Mouse (Mus musculus): ENCODE measurements around the gene Rint1. TPM values are rescaled to one million over a fixed set of nuclear protein-coding genes. Genes with fewer than 3 reads are reported as not detected.

The Rint1 gene
- polyA plus RNA-seq, 1 experiment from 2014 or later = 31.1 TPM

DNA sequence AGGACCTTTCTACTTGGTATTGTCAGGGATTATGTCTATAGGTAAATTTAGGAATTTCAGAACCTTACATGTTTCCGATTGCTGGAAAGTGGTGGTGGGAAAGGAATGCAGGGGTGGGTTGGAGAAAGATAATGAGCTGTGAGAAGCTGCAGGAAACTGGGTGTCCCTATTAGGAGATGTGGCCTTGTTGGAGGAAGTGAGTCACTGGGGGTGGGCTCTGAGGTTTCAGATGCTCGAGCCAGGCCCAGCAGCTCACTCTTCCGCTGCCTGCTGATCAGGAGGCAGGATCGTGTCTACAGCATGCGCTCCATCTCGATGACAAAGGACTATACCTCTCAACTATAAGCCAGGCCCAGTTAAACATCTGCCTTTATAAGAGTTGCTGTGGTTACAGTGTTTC is 13.3 kb upstream of the Rint1 start:
- DNase-seq (ENCODE audit: low spot score) (no peak), ATAC-seq (replicated peaks; ENCODE audit: low FRiP score, low TSS enrichment, low read depth) (no peak)
- Histone ChIP-seq H3K36me3 (ENCODE audit: control insufficient read depth, insufficient read depth, low read length) (peaks cover 40% of the 10 kb centered on the region), H3K27ac (ENCODE audit: low read depth) (no peak overlapping the region), H3K27me3 (replicated peaks; ENCODE audit: control insufficient read depth, insufficient read depth, low read length) (no peaks in the 10 kb centered on the region), H3K4me1 (replicated peaks; ENCODE audit: control insufficient read depth, insufficient read depth, low read length) (no peaks in the 10 kb centered on the region), H3K4me2 (ENCODE audit: low read length) (no peak overlapping the region), H3K9me3 (ENCODE audit: control insufficient read depth, low read length) (no peaks in the 10 kb centered on the region), H3K4me3 (ENCODE audit: low read depth, low read length) (no peak overlapping the region), H3K9ac (ENCODE audit: low read length) (no peak overlapping the region)
- 82% methylated on average over 6 of the region's 6 CpGs for WGBS

DNA sequence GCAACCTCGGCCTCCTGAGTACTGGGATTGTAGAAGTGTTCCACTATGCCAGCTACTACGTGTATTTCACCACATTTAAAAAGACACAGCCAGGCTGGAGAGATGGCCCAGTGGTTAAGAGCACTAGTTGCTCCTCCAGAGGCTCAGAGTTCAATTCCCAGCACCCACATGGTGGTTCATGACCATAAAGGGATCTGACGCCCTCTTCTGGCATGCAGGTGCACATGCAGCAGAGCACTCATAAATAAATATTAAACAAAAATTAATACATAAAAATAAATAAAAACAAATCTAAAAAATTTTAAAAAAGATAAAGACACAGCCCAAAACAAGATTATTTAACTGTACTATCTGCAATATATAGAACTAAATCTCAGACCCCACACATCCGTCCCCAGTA is 7.0 kb upstream of the Rint1 start:
- no peak overlapping the region for H3K4me2 ChIP-seq (ENCODE audit: low read length)
- no peaks in the 10 kb centered on the region for H3K9me3 ChIP-seq (ENCODE audit: control insufficient read depth, low read length)
- no peak for DNase-seq (ENCODE audit: low spot score)

DNA sequence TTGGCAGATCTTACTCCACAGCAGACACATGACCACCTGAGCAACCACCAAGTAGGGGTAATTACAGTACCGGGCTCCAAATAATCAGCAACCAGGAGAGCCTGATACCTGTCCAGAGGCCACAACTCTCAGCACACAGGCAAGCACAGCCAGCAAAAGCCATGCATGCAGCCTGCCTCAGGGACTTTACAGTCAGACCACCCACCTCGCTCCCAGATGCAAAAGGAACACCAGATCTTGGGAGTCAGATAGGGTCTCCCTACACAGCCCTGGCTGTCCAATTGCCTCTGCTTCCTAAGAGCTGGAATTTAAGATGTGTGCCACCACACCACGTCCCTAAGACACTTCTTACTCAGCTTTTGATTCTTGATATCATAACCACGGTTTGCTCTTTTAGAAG is 6.3 kb upstream of the Rint1 start:
- Histone ChIP-seq H3K9ac (ENCODE audit: low read length) (no peak overlapping the region), H3K4me3 (ENCODE audit: low read depth, low read length) (no peak overlapping the region), H3K36me3 (ENCODE audit: control insufficient read depth, insufficient read depth, low read length) (peaks cover 6% of the 10 kb centered on the region), H3K9me3 (ENCODE audit: control insufficient read depth, low read length) (no peaks in the 10 kb centered on the region), H3K4me2 (ENCODE audit: low read length) (no peak overlapping the region), H3K27ac (ENCODE audit: low read depth) (no peak overlapping the region), H3K4me1 (replicated peaks; ENCODE audit: control insufficient read depth, insufficient read depth, low read length) (peaks cover 19% of the 10 kb centered on the region), H3K27me3 (replicated peaks; ENCODE audit: control insufficient read depth, insufficient read depth, low read length) (no peaks in the 10 kb centered on the region)
- DNase-seq (ENCODE audit: low spot score) (no peak), ATAC-seq (replicated peaks; ENCODE audit: low FRiP score, low TSS enrichment, low read depth) (no peak)
- 64% methylated on average over 4 of the region's 4 CpGs for WGBS

More for the DNA sequence above, 7.0 kb upstream of the Rint1 start:
- no peak for ATAC-seq (replicated peaks; ENCODE audit: low FRiP score, low TSS enrichment, low read depth)
- no peak overlapping the region for H3K4me3 ChIP-seq (ENCODE audit: low read depth, low read length)
- H3K36me3 ChIP-seq (ENCODE audit: control insufficient read depth, insufficient read depth, low read length) = peaks cover 12% of the 10 kb centered on the region
- no peak overlapping the region for H3K9ac ChIP-seq (ENCODE audit: low read length)
- H3K27me3 ChIP-seq (replicated peaks; ENCODE audit: control insufficient read depth, insufficient read depth, low read length) = no peaks in the 10 kb centered on the region
- peaks cover 19% of the 10 kb centered on the region for H3K4me1 ChIP-seq (replicated peaks; ENCODE audit: control insufficient read depth, insufficient read depth, low read length)
- no peak overlapping the region for H3K27ac ChIP-seq (ENCODE audit: low read depth)
- 88% methylated on average over 4 of the region's 4 CpGs for WGBS

DNA sequence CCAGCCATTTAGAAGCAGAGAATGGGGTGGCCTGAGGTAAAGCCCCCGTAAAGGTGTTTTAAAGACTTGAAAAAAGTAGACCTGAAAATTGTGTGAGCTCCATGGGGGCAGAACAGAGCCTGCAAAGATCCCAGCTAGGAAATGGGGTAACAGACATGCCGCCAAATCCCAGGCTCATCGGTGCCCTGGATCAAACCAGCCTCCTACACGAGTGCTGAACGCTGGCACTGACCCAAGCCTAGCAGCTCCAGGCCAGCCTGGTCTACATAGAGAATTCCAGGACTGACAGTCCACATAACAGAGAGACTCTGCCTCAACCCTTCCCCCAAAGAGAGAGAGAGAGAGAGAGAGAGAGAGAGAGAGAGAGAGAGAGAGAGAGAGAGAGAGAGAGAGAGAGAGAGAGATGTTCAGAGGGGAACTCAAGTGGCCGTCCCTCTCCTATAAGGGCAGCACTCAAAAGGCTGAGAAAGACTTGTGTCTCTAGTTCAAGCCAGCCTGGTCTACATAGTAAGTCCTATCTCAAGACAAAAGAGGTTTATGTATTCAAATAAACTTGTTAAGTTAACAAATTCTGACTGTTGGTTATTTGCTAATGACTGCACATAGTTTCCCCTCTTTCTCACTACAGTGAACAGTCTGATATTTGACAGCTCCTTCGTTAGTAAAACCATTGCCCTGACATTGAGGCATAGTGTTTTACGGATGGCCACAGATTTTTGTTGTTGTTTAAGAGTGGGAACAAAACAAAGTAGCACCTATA is 5.3 kb upstream of the Rint1 start:
- Histone ChIP-seq H3K4me1 (replicated peaks; ENCODE audit: control insufficient read depth, insufficient read depth, low read length) (peaks cover 19% of the 10 kb centered on the region), H3K27ac (ENCODE audit: low read depth) (no peak overlapping the region), H3K4me3 (ENCODE audit: low read depth, low read length) (peak overlapping the region; percentile 92), H3K4me2 (ENCODE audit: low read length) (peak overlapping the region; percentile 68), H3K27me3 (replicated peaks; ENCODE audit: control insufficient read depth, insufficient read depth, low read length) (no peaks in the 10 kb centered on the region), H3K9ac (ENCODE audit: low read length) (peak overlapping the region; percentile 82), H3K36me3 (ENCODE audit: control insufficient read depth, insufficient read depth, low read length) (no peaks in the 10 kb centered on the region; the same call in 1 of the 2 replicates), H3K9me3 (ENCODE audit: control insufficient read depth, low read length) (no peaks in the 10 kb centered on the region)
- WGBS = 40% methylated on average over 8 of the region's 8 CpGs
- no peak for ATAC-seq (replicated peaks; ENCODE audit: low FRiP score, low TSS enrichment, low read depth)
- no peak for DNase-seq (ENCODE audit: low spot score)

DNA sequence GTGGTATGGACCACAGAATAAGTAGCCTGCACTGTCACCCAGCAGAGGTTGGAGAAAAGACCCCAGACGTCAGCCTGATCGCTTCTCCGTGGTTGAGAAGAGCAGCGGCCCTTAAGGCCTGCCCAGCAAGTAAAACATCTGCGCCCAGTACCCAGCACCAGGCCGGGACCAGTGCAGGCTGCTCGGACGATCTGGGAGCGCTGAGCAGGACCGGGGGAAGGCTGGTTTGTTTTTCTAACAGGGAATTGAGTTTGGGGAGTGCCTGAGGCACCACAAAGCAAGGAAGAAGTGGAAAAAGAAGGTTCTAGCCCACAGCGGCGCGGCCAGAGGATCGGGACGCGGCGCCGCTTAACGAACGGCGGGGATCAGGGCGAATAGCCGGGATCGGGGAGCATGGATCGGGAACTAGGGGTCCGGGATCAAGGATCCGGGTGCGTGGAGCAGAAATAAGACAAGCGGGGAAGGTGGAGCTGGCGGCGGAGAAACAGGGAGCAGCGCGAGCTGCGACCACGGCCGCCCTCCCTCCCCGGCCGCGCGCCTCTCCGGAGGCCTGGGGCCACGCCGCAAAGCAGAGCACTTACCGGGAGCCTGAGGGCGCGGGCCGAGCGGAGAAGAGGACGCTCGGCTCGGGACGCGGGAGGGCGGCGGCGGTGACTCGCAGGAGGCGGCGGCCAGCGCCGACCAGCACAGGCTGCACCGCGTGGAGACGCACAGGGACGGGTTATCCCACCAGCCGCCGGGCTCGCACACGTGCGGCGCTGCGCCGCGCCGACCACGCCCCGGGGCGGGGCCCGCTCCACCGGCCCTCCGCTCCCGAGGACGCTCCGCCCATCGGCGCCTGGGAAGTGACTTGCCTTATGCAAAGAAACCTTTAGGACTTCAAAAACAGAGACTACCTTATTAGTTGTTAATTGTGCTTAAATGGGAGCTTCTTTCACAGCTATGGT is 4.3 kb upstream of the Rint1 start, which contains the start of gene Pus7:
TSS of gene Pus7 (minus strand) at position 781 of the 947 bp plus-strand sequence.
- no peaks in the 10 kb centered on the region for H3K27me3 ChIP-seq (replicated peaks; ENCODE audit: control insufficient read depth, insufficient read depth, low read length)
- H3K27ac ChIP-seq (ENCODE audit: low read depth) = peak within 1 kb of the TSS; percentile 74
- peak; percentile 93 for ATAC-seq (replicated peaks; ENCODE audit: low FRiP score, low TSS enrichment, low read depth)
- peak within 1 kb of the TSS; percentile 82 for H3K9ac ChIP-seq (ENCODE audit: low read length)
- peak within 1 kb of the TSS; percentile 92 for H3K4me3 ChIP-seq (ENCODE audit: low read depth, low read length)
- H3K4me2 ChIP-seq (ENCODE audit: low read length) = peak within 1 kb of the TSS; percentile 68
- peak; percentile 89 for DNase-seq (ENCODE audit: low spot score)
- peaks cover 20% of the 10 kb centered on the region for H3K4me1 ChIP-seq (replicated peaks; ENCODE audit: control insufficient read depth, insufficient read depth, low read length)
- H3K9me3 ChIP-seq (ENCODE audit: control insufficient read depth, low read length) = no peaks in the 10 kb centered on the region
- under 1% methylated on average over 77 of the region's 86 CpGs for WGBS
- H3K36me3 ChIP-seq (ENCODE audit: control insufficient read depth, insufficient read depth, low read length) = no peaks in the 10 kb centered on the region

DNA sequence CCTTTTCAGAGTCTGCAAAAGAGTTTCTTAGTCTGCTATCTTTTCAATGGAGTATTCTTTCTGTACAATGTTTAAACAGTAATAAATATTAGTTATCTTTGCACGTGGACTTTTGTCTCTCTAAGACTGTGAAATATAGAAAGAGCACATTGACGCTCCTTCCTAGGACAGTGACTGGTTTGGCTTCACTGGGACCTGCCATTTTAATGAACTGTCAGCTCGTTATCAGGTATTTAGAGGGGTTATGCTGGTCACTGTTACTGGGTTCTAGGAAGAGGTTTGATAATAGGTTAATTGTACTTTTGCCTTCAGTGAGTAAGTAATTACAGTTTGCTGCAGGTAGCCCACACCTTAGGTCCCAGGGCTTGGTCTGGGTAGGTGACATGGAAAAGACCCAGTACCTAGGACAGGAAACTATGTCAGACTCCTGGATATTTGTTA is 899 bp downstream of the Rint1 start:
- Histone ChIP-seq H3K27me3 (replicated peaks; ENCODE audit: control insufficient read depth, insufficient read depth, low read length) (no peaks in the 10 kb centered on the region), H3K9me3 (ENCODE audit: control insufficient read depth, low read length) (no peaks in the 10 kb centered on the region), H3K4me2 (ENCODE audit: low read length) (peak overlapping the region; percentile 93), H3K36me3 (ENCODE audit: control insufficient read depth, insufficient read depth, low read length) (peaks cover 18% of the 10 kb centered on the region; the same call in 1 of the 2 replicates), H3K4me1 (replicated peaks; ENCODE audit: control insufficient read depth, insufficient read depth, low read length) (peaks cover 6% of the 10 kb centered on the region), H3K4me3 (ENCODE audit: low read depth, low read length) (peak overlapping the region; percentile 81), H3K27ac (ENCODE audit: low read depth) (no peak overlapping the region), H3K9ac (ENCODE audit: low read length) (peak overlapping the region; percentile 79)
- WGBS = 38% methylated on average over 3 of the region's 3 CpGs
- ATAC-seq (replicated peaks; ENCODE audit: low FRiP score, low TSS enrichment, low read depth) = no peak
- DNase-seq (ENCODE audit: low spot score) = no peak

DNA sequence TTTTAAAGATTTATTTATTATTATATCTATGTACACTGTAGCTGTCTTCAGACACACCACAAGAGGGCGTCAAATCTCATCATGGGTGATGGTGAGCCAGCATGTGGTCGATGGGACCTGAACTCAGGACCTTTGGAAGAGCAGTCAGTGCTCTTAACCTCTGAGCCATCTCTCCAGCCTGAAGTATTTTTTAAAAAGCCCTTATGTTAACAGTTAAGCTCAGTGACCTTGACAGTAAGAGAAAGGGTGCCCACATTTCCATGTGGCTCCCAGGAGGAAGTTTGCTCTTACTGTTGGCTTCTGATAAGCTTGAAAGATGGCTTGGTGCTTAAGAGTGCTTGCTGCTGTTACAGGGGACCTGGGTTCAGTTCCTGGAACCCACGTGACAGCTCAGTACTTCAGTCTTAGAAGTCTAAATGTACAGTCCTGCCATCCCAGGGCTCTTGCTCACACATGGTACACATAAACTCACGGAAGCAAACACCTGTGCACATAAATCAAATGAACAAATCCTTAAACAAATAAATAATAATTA is 1.6 kb downstream of the Rint1 start:
- H3K9me3 ChIP-seq (ENCODE audit: control insufficient read depth, low read length) = no peaks in the 10 kb centered on the region
- peaks cover 22% of the 10 kb centered on the region for H3K36me3 ChIP-seq (ENCODE audit: control insufficient read depth, insufficient read depth, low read length)
- DNase-seq (ENCODE audit: low spot score) = no peak
- ATAC-seq (replicated peaks; ENCODE audit: low FRiP score, low TSS enrichment, low read depth) = no peak
- no peak overlapping the region for H3K4me3 ChIP-seq (ENCODE audit: low read depth, low read length)
- peaks cover 6% of the 10 kb centered on the region for H3K4me1 ChIP-seq (replicated peaks; ENCODE audit: control insufficient read depth, insufficient read depth, low read length)
- no peaks in the 10 kb centered on the region for H3K27me3 ChIP-seq (replicated peaks; ENCODE audit: control insufficient read depth, insufficient read depth, low read length)
- WGBS = 76% methylated on average over 4 of the region's 4 CpGs
- no peak overlapping the region for H3K9ac ChIP-seq (ENCODE audit: low read length)
- H3K4me2 ChIP-seq (ENCODE audit: low read length) = no peak overlapping the region
- H3K27ac ChIP-seq (ENCODE audit: low read depth) = no peak overlapping the region

DNA sequence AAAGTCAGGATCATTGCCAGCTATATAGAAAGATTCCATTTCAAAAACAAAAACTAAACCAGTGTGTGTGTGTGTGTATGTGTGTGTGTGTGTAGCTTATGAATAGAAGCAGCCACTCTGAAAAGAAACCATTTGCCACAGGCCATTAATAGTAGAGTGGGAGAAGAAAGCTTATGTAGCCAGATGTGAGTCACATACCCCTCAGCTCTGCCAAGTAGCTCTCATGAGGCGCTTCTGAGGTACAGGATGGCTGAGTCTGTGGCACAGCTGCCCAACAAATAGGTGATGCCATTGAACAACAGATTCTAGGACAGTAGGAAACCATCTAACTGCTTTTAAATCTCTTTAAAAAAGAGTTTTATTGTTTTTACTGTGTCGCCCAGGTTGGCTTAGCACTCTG is 5.2 kb downstream of the Rint1 start:
- Histone ChIP-seq H3K4me1 (replicated peaks; ENCODE audit: control insufficient read depth, insufficient read depth, low read length) (peaks cover 6% of the 10 kb centered on the region), H3K9me3 (ENCODE audit: control insufficient read depth, low read length) (no peaks in the 10 kb centered on the region), H3K27me3 (replicated peaks; ENCODE audit: control insufficient read depth, insufficient read depth, low read length) (no peaks in the 10 kb centered on the region), H3K4me2 (ENCODE audit: low read length) (no peak overlapping the region), H3K9ac (ENCODE audit: low read length) (no peak overlapping the region), H3K27ac (ENCODE audit: low read depth) (no peak overlapping the region), H3K36me3 (ENCODE audit: control insufficient read depth, insufficient read depth, low read length) (peaks cover 42% of the 10 kb centered on the region), H3K4me3 (ENCODE audit: low read depth, low read length) (no peak overlapping the region)
- DNase-seq (ENCODE audit: low spot score) (no peak), ATAC-seq (replicated peaks; ENCODE audit: low FRiP score, low TSS enrichment, low read depth) (no peak)
- 94% methylated on average over 2 of the region's 2 CpGs for WGBS

Data from intestine, embryonic 14.5 days (tissue).